Mouse (Mus musculus) hindbrain, postnatal 0 days (tissue): ENCODE results near the gene Plscr4. TPM values are rescaled to one million over a fixed set of nuclear protein-coding genes. Genes with fewer than 3 reads are reported as not detected.

Source experiments
- ATAC-seq: fragments of 200-750 bp; cut with Nextera tagmentation; 2 replicates; pipeline ENCODE4 v1.8.0; 2017; ENCODE audit warnings: mild to moderate bottlenecking, moderate TSS enrichment, moderate library complexity
- DNase-seq: peaks from one replicate; pipeline ENCODE4 v3.0.0-alpha.2; 2015; ENCODE audit warnings: low spot score
- H3K27ac ChIP-seq: fragments of 300-500 bp; sonication (generic); 2 replicates; pipeline ENCODE4 v1.5.1; 2014; ENCODE audit warnings: mild to moderate bottlenecking
- H3K27me3 ChIP-seq: fragments of 300-500 bp; sonication (generic); 2 replicates; pipeline ENCODE4 v1.6.1; 2014; ENCODE audit warnings: low read length, mixed read lengths; ENCODE audit not compliant: insufficient read depth
- H3K36me3 ChIP-seq: fragments of 300-500 bp; sonication (generic); 2 replicates; pipeline ENCODE4 v1.6.1; 2014; ENCODE audit warnings: low read length, mixed read lengths; ENCODE audit not compliant: insufficient read depth
- H3K4me1 ChIP-seq: fragments of 300-500 bp; sonication (generic); 2 replicates; pipeline ENCODE4 v1.6.1; 2014; ENCODE audit warnings: antibody characterized with exemption, low read length, mixed read lengths; ENCODE audit not compliant: insufficient read depth
- H3K4me2 ChIP-seq: fragments of 300-500 bp; sonication (generic); 2 replicates; pipeline ENCODE4 v1.6.1; 2014; ENCODE audit warnings: low read depth, mild to moderate bottlenecking, low read length, moderate library complexity, mixed read lengths
- H3K4me3 ChIP-seq: fragments of 300-500 bp; sonication (generic); 2 replicates; pipeline ENCODE4 v1.5.1; 2014; ENCODE audit warnings: low read length
- H3K9ac ChIP-seq: fragments of 300-500 bp; sonication (generic); replicated peaks from 2 replicates; pipeline ENCODE4 v1.6.1; 2014; ENCODE audit warnings: mild to moderate bottlenecking, low read length, moderate library complexity, mixed read lengths
- H3K9me3 ChIP-seq: fragments of 300-500 bp; sonication (generic); 2 replicates; pipeline ENCODE4 v1.6.1; 2016; ENCODE audit warnings: low read length, mixed read lengths
- CTCF ChIP-seq: IDR thresholded peaks from 2 replicates; pipeline ENCODE4 v1.5.1; 2016; ENCODE audit warnings: antibody characterized with exemption, control low read depth, low read depth
- WGBS: fragments of 180-500 bp; shearing (Covaris S2); extraction: QIAGEN DNeasy Blood & Tissue Kit; methylation state at CpG from one replicate; pipeline ENCODE4 v1.1.7; 2014; 5-methylcytosine and 5-hydroxymethylcytosine counted together
- polyA plus RNA-seq: library from polyadenylated mRNA; unstranded; fragments of >200 nt; fragmentation: Nextera tagmentation; extraction: Ambion mirVana; gene quantifications from 2 replicates; pipeline ENCODE4 v1.2.1, GENCODE M21; 2015
- total RNA-seq: library from RNA; depleted of rRNA; stranded (reverse); fragments of >200 nt; gene quantifications from 2 replicates; pipeline ENCODE4 v1.2.3, GENCODE M21; 2014

The Plscr4 gene
- total and polyA plus RNA-seq, 2 experiments from 2014 or later = 2.8 to 5.9 TPM

GRCm38 (mm10) chr9:92481663-92482062, 24.5 kb downstream of the Plscr4 start:
- WGBS = 78% methylated on average over 2 of the region's 2 CpGs
- H3K27ac ChIP-seq = no peak overlapping the region
- no peaks in the 10 kb centered on the region for H3K27me3 ChIP-seq
- no peaks in the 10 kb centered on the region for H3K9me3 ChIP-seq
- H3K36me3 ChIP-seq = no peaks in the 10 kb centered on the region
- no peak overlapping the region for H3K4me2 ChIP-seq
- no peak overlapping the region for H3K4me3 ChIP-seq
- DNase-seq = no peak
- H3K4me1 ChIP-seq = no peaks in the 10 kb centered on the region
- no peak overlapping the region for H3K9ac ChIP-seq
- ATAC-seq = no peak
- no peak for TF ChIP-seq CTCF

- Histone ChIP-seq H3K4me2 (no peak overlapping the region), H3K27me3 (no peaks in the 10 kb centered on the region), H3K4me1 (no peaks in the 10 kb centered on the region), H3K27ac (no peak overlapping the region), H3K36me3 (no peaks in the 10 kb centered on the region), H3K4me3 (no peak overlapping the region), H3K9me3 (no peaks in the 10 kb centered on the region), H3K9ac (no peak overlapping the region)
- 89% methylated on average over 4 of the region's 4 CpGs for WGBS
- no peak for ATAC-seq
- DNase-seq = no peak
- TF ChIP-seq CTCF = no peak
These were observed 25.4 kb downstream of the Plscr4 start for GRCm38 (mm10) chr9:92482551-92482950.

GRCm38 (mm10) chr9:92484710-92485267, 27.6 kb downstream of the Plscr4 start:
- Histone ChIP-seq H3K4me3 (no peak overlapping the region), H3K9me3 (no peaks in the 10 kb centered on the region), H3K36me3 (no peaks in the 10 kb centered on the region), H3K9ac (no peak overlapping the region), H3K4me2 (no peak overlapping the region), H3K4me1 (no peaks in the 10 kb centered on the region), H3K27ac (no peak overlapping the region), H3K27me3 (no peaks in the 10 kb centered on the region)
- TF ChIP-seq CTCF = no peak
- 83% methylated on average over 7 of the region's 7 CpGs for WGBS
- no peak for DNase-seq
- ATAC-seq = no peak

GRCm38 (mm10) chr9:92489857-92490256, 32.7 kb downstream of the Plscr4 start:
- 70% methylated on average over 7 of the region's 7 CpGs for whole genome bisulfite sequencing
- DNase-seq (no peak), ATAC-seq (no peak)
- H3K27me3 ChIP-seq = no peaks in the 10 kb centered on the region
- H3K9ac ChIP-seq = no peak overlapping the region
- H3K4me2 ChIP-seq = no peak overlapping the region
- H3K27ac ChIP-seq = no peak overlapping the region
- H3K36me3 ChIP-seq = no peaks in the 10 kb centered on the region
- no peaks in the 10 kb centered on the region for H3K4me1 ChIP-seq
- TF ChIP-seq CTCF = no peak
- no peaks in the 10 kb centered on the region for H3K9me3 ChIP-seq
- no peak overlapping the region for H3K4me3 ChIP-seq

GRCm38 (mm10) chr9:92490319-92490718, 33.1 kb downstream of the Plscr4 start:
- no peak for ATAC-seq
- WGBS = 69% methylated on average over 3 of the region's 3 CpGs

GRCm38 (mm10) chr9:92491274-92491673, 34.1 kb downstream of the Plscr4 start:
- H3K4me2 ChIP-seq = no peak overlapping the region
- no peak for TF ChIP-seq CTCF
- H3K27me3 ChIP-seq = no peaks in the 10 kb centered on the region
- 76% methylated on average over 2 of the region's 2 CpGs for WGBS
- H3K9me3 ChIP-seq = no peaks in the 10 kb centered on the region
- ATAC-seq (no peak), DNase-seq (no peak)
- H3K4me1 ChIP-seq = no peaks in the 10 kb centered on the region
- H3K4me3 ChIP-seq = no peak overlapping the region
- H3K36me3 ChIP-seq = no peaks in the 10 kb centered on the region
- H3K9ac ChIP-seq = no peak overlapping the region
- H3K27ac ChIP-seq = no peak overlapping the region

More at GRCm38 (mm10) chr9:92490319-92490718, 33.1 kb downstream of the Plscr4 start:
- TF ChIP-seq CTCF = no peak
- Histone ChIP-seq H3K4me2 (no peak overlapping the region), H3K9me3 (no peaks in the 10 kb centered on the region), H3K4me1 (no peaks in the 10 kb centered on the region), H3K9ac (no peak overlapping the region), H3K27me3 (no peaks in the 10 kb centered on the region), H3K27ac (no peak overlapping the region), H3K4me3 (no peak overlapping the region), H3K36me3 (no peaks in the 10 kb centered on the region)
- DNase-seq = no peak

GRCm38 (mm10) chr9:92499710-92500410, 42.7 kb downstream of the Plscr4 start:
- H3K9ac ChIP-seq = no peak overlapping the region
- H3K4me3 ChIP-seq = no peak overlapping the region
- no peaks in the 10 kb centered on the region for H3K27me3 ChIP-seq
- H3K9me3 ChIP-seq = no peaks in the 10 kb centered on the region
- no peak overlapping the region for H3K4me2 ChIP-seq
- H3K27ac ChIP-seq = no peak overlapping the region
- ATAC-seq = peak; percentile 45; the same call in 1 of the 2 replicates
- no peaks in the 10 kb centered on the region for H3K36me3 ChIP-seq
- WGBS = 39% methylated on average over 12 of the region's 12 CpGs
- TF ChIP-seq CTCF = peak; percentile 77
- DNase-seq = peak; percentile 86
- no peaks in the 10 kb centered on the region for H3K4me1 ChIP-seq
